Mouse (Mus musculus): ENCODE measurements at regions not wholly inside any gene's neighbourhood (a gene's known extent, or its start where the extent isn't known, plus 50 kb on each side); places are given as distances from the start of the nearest gene placed in this dataset.

DNA sequence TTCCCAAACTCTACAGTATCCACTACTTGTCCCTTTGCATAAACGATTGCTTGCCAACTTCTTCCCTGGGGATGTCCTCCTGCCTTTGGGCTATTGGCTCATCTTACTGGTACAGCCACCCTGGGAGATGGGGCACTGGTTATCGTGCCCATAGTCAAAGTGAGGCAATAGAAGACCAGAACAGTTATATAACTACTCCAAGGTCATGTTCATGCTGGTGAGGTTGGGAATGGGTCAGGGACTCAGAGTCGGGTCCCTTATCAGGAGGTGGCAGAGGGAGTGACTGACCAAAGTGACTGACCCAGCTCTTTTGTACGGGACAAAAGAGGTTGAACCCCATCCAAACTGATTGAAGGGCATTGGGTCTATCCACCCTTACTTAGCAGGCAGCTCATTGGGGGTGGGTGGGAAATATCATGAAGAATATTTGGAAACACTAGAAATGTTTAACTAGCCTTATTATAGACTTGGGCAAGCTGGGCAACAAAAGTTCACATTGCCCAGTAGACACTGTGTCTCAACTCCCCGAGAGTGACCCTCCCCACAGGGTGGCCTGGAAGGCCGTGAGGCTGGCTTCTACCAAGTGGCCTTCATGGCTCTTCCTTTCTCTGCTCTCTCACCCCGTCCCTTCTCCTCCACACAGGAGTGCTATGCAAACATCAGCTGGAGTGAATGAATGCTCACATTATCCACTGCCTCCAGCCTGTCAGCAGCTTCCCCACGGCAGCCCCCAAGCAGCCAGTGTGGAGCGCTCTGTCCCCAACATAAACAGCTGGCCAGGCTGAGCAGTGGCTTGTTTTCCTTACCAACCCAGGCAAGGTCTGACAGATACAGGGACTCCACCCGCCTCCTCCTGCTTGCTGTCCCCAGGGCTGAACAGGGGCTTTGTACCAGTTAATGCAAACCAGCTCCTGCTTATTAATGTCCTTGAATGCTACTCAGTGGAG lies 553.8 kb upstream of the Gm19410 start:
- Histone ChIP-seq H3K4me1 (replicated peaks) (peaks cover 13% of the 10 kb centered on the region), H3K27me3 (no peaks in the 10 kb centered on the region), H3K9me3 (replicated peaks) (no peaks in the 10 kb centered on the region), H3K36me3 (replicated peaks) (no peaks in the 10 kb centered on the region), H3K4me3 (replicated peaks) (no peak overlapping the region), H3K9ac (no peak overlapping the region), H3K27ac (replicated peaks) (no peak overlapping the region), H3K4me2 (no peak overlapping the region)
- no peak for ATAC-seq (ENCODE audit: insufficient read depth)
- WGBS (ENCODE audit: insufficient replicate concordance): 47% methylated on average over 10 of the region's 10 CpGs

GRCm38 (mm10) chr8:35213515-35213914 lies 552.1 kb upstream of the Gm19410 start:
- Histone ChIP-seq H3K36me3 (replicated peaks) (no peaks in the 10 kb centered on the region), H3K9ac (no peak overlapping the region), H3K27ac (replicated peaks) (no peak overlapping the region), H3K9me3 (replicated peaks) (no peaks in the 10 kb centered on the region), H3K4me2 (no peak overlapping the region), H3K4me1 (replicated peaks) (no peaks in the 10 kb centered on the region), H3K27me3 (no peaks in the 10 kb centered on the region), H3K4me3 (replicated peaks) (no peak overlapping the region)
- ATAC-seq (ENCODE audit: insufficient read depth): no peak
- WGBS (ENCODE audit: insufficient replicate concordance): 57% methylated on average over 3 of the region's 3 CpGs

DNA sequence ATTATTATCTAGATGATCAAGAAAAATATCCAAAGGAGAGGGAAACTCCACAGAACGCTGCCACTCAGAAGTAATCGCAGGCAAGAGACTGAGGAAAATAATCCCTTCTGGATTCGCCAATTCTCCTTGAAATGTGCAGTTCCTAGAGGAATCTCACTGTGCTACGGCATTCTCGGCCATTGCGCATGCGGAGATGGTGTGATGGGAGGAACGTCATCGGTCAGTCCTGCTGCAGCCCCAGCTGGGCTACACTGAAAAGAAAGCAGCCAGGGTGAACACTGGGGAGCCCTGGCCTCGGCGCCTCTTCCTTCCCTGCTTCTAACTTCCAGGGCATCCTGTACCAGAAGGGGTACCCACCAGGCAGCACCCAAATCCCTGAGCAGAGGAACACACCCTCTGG lies 548.0 kb upstream of the Gm19410 start:
- Histone ChIP-seq H3K4me3 (replicated peaks) (no peak overlapping the region), H3K27me3 (no peaks in the 10 kb centered on the region), H3K27ac (replicated peaks) (no peak overlapping the region), H3K36me3 (replicated peaks) (no peaks in the 10 kb centered on the region), H3K9me3 (replicated peaks) (no peaks in the 10 kb centered on the region), H3K4me2 (no peak overlapping the region), H3K4me1 (replicated peaks) (no peaks in the 10 kb centered on the region), H3K9ac (no peak overlapping the region)
- no peak for ATAC-seq (ENCODE audit: insufficient read depth)
- WGBS (ENCODE audit: insufficient replicate concordance): 70% methylated on average over 11 of the region's 11 CpGs

- H3K27ac ChIP-seq (replicated peaks): no peak overlapping the region
- H3K9me3 ChIP-seq (replicated peaks): no peaks in the 10 kb centered on the region
- H3K27me3 ChIP-seq: no peaks in the 10 kb centered on the region
- H3K9ac ChIP-seq: no peak overlapping the region
- H3K4me2 ChIP-seq: no peak overlapping the region
- H3K4me3 ChIP-seq (replicated peaks): no peak overlapping the region
- ATAC-seq (ENCODE audit: insufficient read depth): no peak
- no peaks in the 10 kb centered on the region for H3K4me1 ChIP-seq (replicated peaks)
- H3K36me3 ChIP-seq (replicated peaks): no peaks in the 10 kb centered on the region
- WGBS (ENCODE audit: insufficient replicate concordance): 35% methylated on average over 4 of the region's 4 CpGs
These were observed 547.3 kb upstream of the Gm19410 start for GRCm38 (mm10) chr8:35218327-35218726.

DNA sequence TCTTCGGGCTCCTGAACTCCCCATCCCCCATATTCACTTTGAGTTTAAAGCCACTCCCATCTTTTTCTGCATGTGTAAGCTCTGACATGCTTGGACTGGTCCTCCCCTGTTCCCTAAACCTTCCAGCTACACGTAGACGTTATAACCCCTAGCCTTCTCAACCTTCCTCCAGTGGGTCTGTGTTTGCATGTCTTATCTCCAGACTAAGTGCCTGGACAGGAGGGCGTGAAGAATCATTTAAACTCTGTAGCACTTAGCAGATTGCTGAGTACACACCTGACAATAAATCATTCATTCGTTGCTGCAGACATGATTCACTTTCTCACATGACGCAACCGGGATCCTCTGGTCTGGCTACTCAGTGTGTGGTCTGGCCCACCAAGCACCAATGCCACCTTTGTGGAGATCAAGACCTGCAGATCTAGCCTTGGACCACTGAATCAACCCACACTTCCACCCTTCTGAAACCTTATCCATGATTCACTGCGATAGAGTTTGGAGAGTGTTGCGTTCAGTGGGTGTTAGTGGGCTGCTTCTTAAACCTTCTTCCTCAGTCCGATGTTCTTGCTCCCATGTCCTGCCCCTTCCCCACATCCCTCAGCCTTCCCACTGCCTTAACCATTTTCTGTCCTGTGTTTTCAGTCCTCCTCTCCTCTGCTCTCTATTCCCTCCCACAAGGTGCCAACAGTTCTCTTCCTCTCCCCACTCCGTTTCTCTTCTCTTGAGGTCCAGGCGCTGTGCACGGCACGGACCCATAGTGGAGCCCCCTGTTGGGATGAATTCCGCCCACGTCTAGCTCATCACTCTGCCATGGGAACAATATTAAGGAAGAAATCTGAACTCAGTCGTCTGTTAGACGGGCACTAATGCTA lies 541.3 kb upstream of the Gm19410 start:
- WGBS (ENCODE audit: insufficient replicate concordance): 68% methylated on average over 18 of the region's 18 CpGs
- H3K4me2 ChIP-seq: no peak overlapping the region
- no peak for ATAC-seq (ENCODE audit: insufficient read depth)

GRCm38 (mm10) chr8:35224925-35225244 lies 540.7 kb upstream of the Gm19410 start:
- no peak for ATAC-seq (ENCODE audit: insufficient read depth)
- Histone ChIP-seq H3K27ac (replicated peaks) (no peak overlapping the region), H3K36me3 (replicated peaks) (no peaks in the 10 kb centered on the region), H3K9me3 (replicated peaks) (no peaks in the 10 kb centered on the region), H3K27me3 (no peaks in the 10 kb centered on the region), H3K4me1 (replicated peaks) (no peaks in the 10 kb centered on the region), H3K4me2 (no peak overlapping the region), H3K9ac (no peak overlapping the region), H3K4me3 (replicated peaks) (no peak overlapping the region)
- 62% methylated on average over 7 of the region's 7 CpGs for WGBS (ENCODE audit: insufficient replicate concordance)

More for the DNA sequence above, 541.3 kb upstream of the Gm19410 start:
- Histone ChIP-seq H3K9ac (no peak overlapping the region), H3K9me3 (replicated peaks) (no peaks in the 10 kb centered on the region), H3K27me3 (no peaks in the 10 kb centered on the region), H3K4me1 (replicated peaks) (no peaks in the 10 kb centered on the region), H3K27ac (replicated peaks) (no peak overlapping the region), H3K36me3 (replicated peaks) (no peaks in the 10 kb centered on the region), H3K4me3 (replicated peaks) (no peak overlapping the region)

DNA sequence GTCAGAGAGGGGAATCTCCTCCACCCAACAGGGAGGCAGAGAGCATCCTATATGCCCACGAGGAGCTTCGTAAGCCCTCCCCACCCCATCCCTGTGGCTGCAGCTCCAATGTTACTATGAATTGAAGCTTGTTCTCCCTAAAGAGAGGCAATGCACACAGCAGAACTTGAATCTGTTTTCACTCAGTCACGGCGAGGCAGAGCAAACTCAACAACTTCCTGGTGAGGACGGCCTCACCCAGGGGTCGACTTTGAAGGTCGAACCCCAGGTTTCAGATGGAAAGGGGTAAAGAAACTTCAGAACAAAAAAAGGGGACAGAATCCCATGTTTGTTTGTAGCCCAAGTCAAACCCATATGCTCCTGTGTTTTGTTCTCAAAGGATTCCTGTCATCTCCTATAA lies 538.5 kb upstream of the Gm19410 start:
- H3K4me1 ChIP-seq (replicated peaks): no peaks in the 10 kb centered on the region
- no peaks in the 10 kb centered on the region for H3K9me3 ChIP-seq (replicated peaks)
- no peaks in the 10 kb centered on the region for H3K27me3 ChIP-seq
- H3K4me2 ChIP-seq: no peak overlapping the region
- 57% methylated on average over 7 of the region's 7 CpGs for WGBS (ENCODE audit: insufficient replicate concordance)
- H3K36me3 ChIP-seq (replicated peaks): no peaks in the 10 kb centered on the region
- no peak overlapping the region for H3K4me3 ChIP-seq (replicated peaks)
- no peak overlapping the region for H3K27ac ChIP-seq (replicated peaks)
- no peak overlapping the region for H3K9ac ChIP-seq
- no peak for ATAC-seq (ENCODE audit: insufficient read depth)

- no peaks in the 10 kb centered on the region for H3K27me3 ChIP-seq
- H3K4me2 ChIP-seq: no peak overlapping the region
- H3K9me3 ChIP-seq (replicated peaks): no peaks in the 10 kb centered on the region
- H3K4me3 ChIP-seq (replicated peaks): no peak overlapping the region
- H3K27ac ChIP-seq (replicated peaks): no peak overlapping the region
- no peaks in the 10 kb centered on the region for H3K36me3 ChIP-seq (replicated peaks)
- ATAC-seq (ENCODE audit: insufficient read depth): no peak
- H3K4me1 ChIP-seq (replicated peaks): no peaks in the 10 kb centered on the region
- H3K9ac ChIP-seq: no peak overlapping the region
- 58% methylated on average over 7 of the region's 7 CpGs for WGBS (ENCODE audit: insufficient replicate concordance)
These were observed 537.1 kb upstream of the Gm19410 start for GRCm38 (mm10) chr8:35228449-35228848.

GRCm38 (mm10) chr8:35233520-35234186 lies 531.9 kb upstream of the Gm19410 start:
- no peak for ATAC-seq (ENCODE audit: insufficient read depth)

DNA sequence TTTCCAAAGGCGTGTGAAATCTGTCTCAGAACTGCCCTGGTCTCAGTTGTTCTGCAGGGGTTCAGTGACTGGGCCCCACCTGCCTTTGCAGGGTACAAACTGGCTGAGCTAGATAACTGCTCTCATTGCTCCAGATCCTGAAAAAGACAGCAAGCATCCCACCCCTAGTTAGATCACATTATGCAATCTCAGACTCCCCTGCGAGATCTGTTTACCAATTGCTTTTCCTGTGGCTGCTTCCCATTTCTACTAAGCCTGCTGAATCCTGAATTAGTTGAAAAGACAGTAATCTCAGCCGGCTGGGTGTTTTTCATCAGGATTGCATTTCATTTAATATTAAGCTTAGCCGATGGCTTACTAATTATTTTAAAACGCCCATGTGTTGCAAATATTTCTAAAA lies 531.2 kb upstream of the Gm19410 start:
- no peak overlapping the region for H3K27ac ChIP-seq (replicated peaks)
- no peaks in the 10 kb centered on the region for H3K9me3 ChIP-seq (replicated peaks)
- WGBS (ENCODE audit: insufficient replicate concordance): 45% methylated on average over 5 of the region's 5 CpGs
- H3K4me1 ChIP-seq (replicated peaks): peaks cover 5% of the 10 kb centered on the region; the same call in 1 of the 2 replicates
- H3K4me2 ChIP-seq: no peak overlapping the region
- no peaks in the 10 kb centered on the region for H3K27me3 ChIP-seq
- H3K36me3 ChIP-seq (replicated peaks): no peaks in the 10 kb centered on the region
- no peak overlapping the region for H3K9ac ChIP-seq
- no peak for ATAC-seq (ENCODE audit: insufficient read depth)
- no peak overlapping the region for H3K4me3 ChIP-seq (replicated peaks)

More at GRCm38 (mm10) chr8:35233520-35234186, 531.9 kb upstream of the Gm19410 start:
- Histone ChIP-seq H3K27me3 (no peaks in the 10 kb centered on the region), H3K36me3 (replicated peaks) (no peaks in the 10 kb centered on the region), H3K27ac (replicated peaks) (no peak overlapping the region), H3K4me3 (replicated peaks) (no peak overlapping the region), H3K9me3 (replicated peaks) (no peaks in the 10 kb centered on the region), H3K9ac (no peak overlapping the region), H3K4me2 (no peak overlapping the region), H3K4me1 (replicated peaks) (peaks cover 5% of the 10 kb centered on the region; the same call in 1 of the 2 replicates)
- WGBS (ENCODE audit: insufficient replicate concordance): 47% methylated on average over 5 of the region's 5 CpGs
